Mouse (Mus musculus) duodenum, adult 2 months (tissue): Measurements from ENCODE around the gene Slc5a10. TPM values are rescaled to one million over a fixed set of nuclear protein-coding genes. Genes with fewer than 3 reads are reported as not detected.

ENCODE experiments used
- polyA plus RNA-seq: library from polyadenylated mRNA; depleted of rRNA; stranded (reverse); fragments of >200 nt; gene quantifications from 2 replicates; pipeline ENCODE4 v1.2.3, GENCODE M21; 2012; ENCODE audit warnings: low replicate concordance; rRNA removed

Gene Slc5a10
- 0.09 TPM in 1 of 2 replicates, not detected in the other for polyA plus RNA-seq

GRCm38 (mm10) chr11:61720636-61721035 lies at the start of gene Slc5a10:
Gene Slc5a10, minus strand, starts transcription at chr11:61720826.

GRCm38 (mm10) chr11:61761584-61762407 lies 41.2 kb upstream of the Slc5a10 start, which contains the start of gene Prpsap2:
Gene Prpsap2, minus strand, starts transcription at chr11:61762088.

GRCm38 (mm10) chr11:61683907-61684731 lies 36.5 kb downstream of the Slc5a10 start, which contains the start of gene Fam83g:
Gene Fam83g, plus strand, starts transcription at chr11:61684091.

GRCm38 (mm10) chr11:61652686-61653447 lies 67.8 kb downstream of the Slc5a10 start, which contains the start of gene Grap:
Gene Grap, plus strand, starts transcription at chr11:61653265.

Other genes with a start within 250 kb of the Slc5a10 start
- gene Mfap4, start 235.4 kb downstream of the Slc5a10 start, polyA plus RNA-seq = 29.8 and 78.6 TPM in 2 replicates
- gene Mapk7, start 226.4 kb downstream of the Slc5a10 start, polyA plus RNA-seq = 14.8 and 17.8 TPM in 2 replicates
- 7.1 and 9.9 TPM in 2 replicates for gene B9d1, start 215.7 kb downstream of the Slc5a10 start, polyA plus RNA-seq
- gene Epn2, start 141.1 kb downstream of the Slc5a10 start, polyA plus RNA-seq = 6.9 and 7.0 TPM in 2 replicates
- 3.0 and 7.3 TPM in 2 replicates for gene Grap, start 67.6 kb downstream of the Slc5a10 start, polyA plus RNA-seq
- 16.4 and 33.2 TPM in 2 replicates for gene Fam83g, start 36.7 kb downstream of the Slc5a10 start, polyA plus RNA-seq
- 4.3 and 5.8 TPM in 2 replicates for gene Prpsap2, start 41.3 kb upstream of the Slc5a10 start, polyA plus RNA-seq
- gene Ulk2, start 134.2 kb upstream of the Slc5a10 start, polyA plus RNA-seq = 12.8 and 14.3 TPM in 2 replicates
- gene Akap10, start 209.4 kb upstream of the Slc5a10 start, polyA plus RNA-seq = 4.8 and 6.5 TPM in 2 replicates
- gene Specc1, start 235.9 kb upstream of the Slc5a10 start, polyA plus RNA-seq = 7.4 and 7.8 TPM in 2 replicates